Mouse (Mus musculus) forebrain, embryonic 10.5 days (tissue): ENCODE data around the gene Esyt2. TPM values are rescaled to one million over a fixed set of nuclear protein-coding genes. Genes with fewer than 3 reads are reported as not detected.

ENCODE experiments used
- DNase-seq: peaks from one replicate; pipeline ENCODE4 v3.0.0-alpha.2; 2017; ENCODE audit warnings: low spot score; ENCODE audit errors: extremely low spot score
- H3K27ac ChIP-seq: fragments of 300-500 bp; sonication (generic); 2 replicates; pipeline ENCODE4 v1.5.1; 2016; ENCODE audit warnings: mild to moderate bottlenecking
- H3K27me3 ChIP-seq: fragments of 300-500 bp; sonication (generic); 2 replicates; pipeline ENCODE4 v1.6.1; 2016; ENCODE audit warnings: mild to moderate bottlenecking; ENCODE audit not compliant: poor library complexity, severe bottlenecking
- H3K36me3 ChIP-seq: fragments of 300-500 bp; sonication (generic); replicated peaks from 2 replicates; pipeline ENCODE4 v1.6.1; 2016; ENCODE audit warnings: mild to moderate bottlenecking, moderate library complexity
- H3K4me1 ChIP-seq: fragments of 300-500 bp; sonication (generic); 2 replicates; pipeline ENCODE4 v1.6.1; 2016
- H3K4me3 ChIP-seq: fragments of 300-500 bp; sonication (generic); 2 replicates; pipeline ENCODE4 v1.5.1; 2016; ENCODE audit warnings: mild to moderate bottlenecking, moderate library complexity
- H3K9me3 ChIP-seq: fragments of 300-500 bp; sonication (generic); 2 replicates; pipeline ENCODE4 v1.6.1; 2016; ENCODE audit warnings: mild to moderate bottlenecking, moderate library complexity
- WGBS: fragments of 180-500 bp; shearing (Covaris S2); methylation state at CpG from one replicate; pipeline ENCODE4 v1.1.7; 2016; 5-methylcytosine and 5-hydroxymethylcytosine counted together
- microRNA-seq: library from miRNA; unstranded; fragments of <30 nt; microRNA quantifications from one replicate; pipeline ENCODE4, GENCODE M21; 2017
- polyA plus RNA-seq: library from polyadenylated mRNA; unstranded; fragments of >200 nt; fragmentation: Nextera tagmentation; extraction: Ambion mirVana; gene quantifications from 2 replicates; pipeline ENCODE4 v1.2.1, GENCODE M21; 2016

The Esyt2 gene
- polyA plus RNA-seq, 1 experiment from 2014 or later: 12.0 TPM

DNA sequence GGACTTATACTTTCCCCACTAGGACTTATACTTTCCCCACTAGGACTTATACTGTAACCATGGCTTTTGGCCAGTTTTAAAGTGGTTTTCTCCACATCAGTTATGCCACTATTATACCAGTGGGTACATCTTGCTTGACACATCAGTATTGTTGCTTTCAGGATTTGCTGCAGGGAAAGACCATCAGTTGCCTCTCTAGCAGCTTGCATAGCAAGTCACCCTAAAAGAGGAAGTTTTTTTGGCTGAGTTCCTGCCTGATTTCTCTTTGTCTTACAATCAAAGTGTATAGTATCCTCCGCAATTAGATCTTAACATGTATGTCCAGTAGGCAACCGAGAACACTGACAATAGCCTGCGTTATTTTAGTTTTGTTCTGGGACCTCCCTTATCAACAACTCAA, 155.1 kb downstream of the Esyt2 start:
- no peaks in the 10 kb centered on the region for H3K9me3 ChIP-seq
- no peaks in the 10 kb centered on the region for H3K27me3 ChIP-seq
- no peaks in the 10 kb centered on the region for H3K4me1 ChIP-seq
- no peak overlapping the region for H3K4me3 ChIP-seq
- WGBS: 98% methylated on average over 3 of the region's 3 CpGs
- no peak for DNase-seq
- no peak overlapping the region for H3K27ac ChIP-seq
- peaks cover 95% of the 10 kb centered on the region for H3K36me3 ChIP-seq

DNA sequence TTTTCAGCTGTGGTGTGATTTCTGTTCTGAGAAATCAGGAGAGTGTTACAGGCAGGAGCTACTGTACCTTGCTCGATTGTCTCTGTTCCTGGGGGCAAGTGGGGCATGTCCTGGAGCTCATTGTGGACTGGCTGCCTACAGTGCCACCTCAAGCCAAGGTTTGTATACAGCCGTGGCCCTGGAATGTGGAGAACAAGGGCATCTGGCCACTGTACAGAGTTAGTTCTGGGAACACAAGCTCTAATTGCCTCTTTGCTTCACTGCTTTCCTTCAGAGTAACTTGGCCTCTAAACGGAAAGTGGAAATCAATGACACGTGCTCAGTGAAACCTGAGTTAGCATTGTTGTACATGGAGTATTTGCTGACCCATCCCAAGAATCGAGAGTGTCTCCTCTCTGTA, 157.6 kb downstream of the Esyt2 start:
- WGBS: 91% methylated on average over 5 of the region's 5 CpGs
- peaks cover 96% of the 10 kb centered on the region for H3K36me3 ChIP-seq

More for the DNA sequence above, 157.6 kb downstream of the Esyt2 start:
- H3K27ac ChIP-seq: no peak overlapping the region
- no peaks in the 10 kb centered on the region for H3K9me3 ChIP-seq
- H3K27me3 ChIP-seq: no peaks in the 10 kb centered on the region
- no peak for DNase-seq
- H3K4me3 ChIP-seq: no peak overlapping the region
- no peaks in the 10 kb centered on the region for H3K4me1 ChIP-seq

Small RNAs within 50 kb of the gene (microRNA-seq; reads per million reads assigned to microRNA genes)
- gene Gm23190: not detected

Other genes starting within 250 kb of the Esyt2 start
- gene Zfp386, start 233.5 kb upstream of the Esyt2 start, polyA plus RNA-seq: 60.6 and 62.0 TPM in 2 replicates
- 2.9 and 3.2 TPM in 2 replicates for gene Vipr2, start 203.5 kb upstream of the Esyt2 start, polyA plus RNA-seq
- gene Wdr60, start 18.2 kb upstream of the Esyt2 start, polyA plus RNA-seq: 15.1 and 16.1 TPM in 2 replicates
- not detected in 2 replicates for gene Gm11027, start 5.8 kb upstream of the Esyt2 start, polyA plus RNA-seq
- gene Ncapg2, start 124.2 kb downstream of the Esyt2 start, polyA plus RNA-seq: 63.9 and 65.9 TPM in 2 replicates
- gene Ptprn2, start 204.5 kb downstream of the Esyt2 start, polyA plus RNA-seq: 4.6 and 4.8 TPM in 2 replicates